Mouse (Mus musculus) brain, embryonic 14.5 days (tissue): ENCODE data around the gene Ddx42.

Source experiments
- CTCF ChIP-seq: fragments of 200-500 bp; IDR thresholded peaks from 2 replicates; pipeline ENCODE4 v1.5.1; 2012; ENCODE audit warnings: inconsistent platforms, mild to moderate bottlenecking, moderate library complexity, borderline replicate concordance; ENCODE audit not compliant: insufficient read depth, insufficient read length; ENCODE audit errors: extremely low read depth
- POLR2A ChIP-seq: fragments of 200-500 bp; IDR thresholded peaks from 2 replicates; pipeline ENCODE4 v1.6.1; 2012; ENCODE audit warnings: mild to moderate bottlenecking, inconsistent platforms, borderline replicate concordance; ENCODE audit not compliant: poor library complexity, insufficient read depth, insufficient read length, severe bottlenecking; ENCODE audit errors: extremely low read depth

DNA sequence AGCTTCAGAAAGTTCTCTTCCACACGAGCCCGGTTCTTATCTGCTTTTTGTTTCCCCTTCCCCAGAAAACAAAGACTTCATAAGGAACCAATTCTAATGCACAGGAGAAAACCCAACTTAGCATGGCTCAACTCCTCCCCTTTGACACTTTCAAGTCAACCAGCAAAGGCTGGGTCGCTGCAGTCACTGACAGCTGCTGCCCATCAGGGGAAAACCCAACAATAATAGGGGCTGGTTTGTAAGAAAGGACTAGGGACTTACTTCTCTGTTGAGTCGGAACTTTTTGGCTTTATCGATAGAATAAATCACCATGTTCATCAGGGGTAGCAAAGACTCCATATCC is 14.6 kb upstream of the Ddx42 start, which contains the start of gene Strada:
- TF ChIP-seq POLR2A (no peak), CTCF (no peak)
